Comparison of ENCODE assay signal across 18 mouse cellular contexts in the genomic region with DNA sequence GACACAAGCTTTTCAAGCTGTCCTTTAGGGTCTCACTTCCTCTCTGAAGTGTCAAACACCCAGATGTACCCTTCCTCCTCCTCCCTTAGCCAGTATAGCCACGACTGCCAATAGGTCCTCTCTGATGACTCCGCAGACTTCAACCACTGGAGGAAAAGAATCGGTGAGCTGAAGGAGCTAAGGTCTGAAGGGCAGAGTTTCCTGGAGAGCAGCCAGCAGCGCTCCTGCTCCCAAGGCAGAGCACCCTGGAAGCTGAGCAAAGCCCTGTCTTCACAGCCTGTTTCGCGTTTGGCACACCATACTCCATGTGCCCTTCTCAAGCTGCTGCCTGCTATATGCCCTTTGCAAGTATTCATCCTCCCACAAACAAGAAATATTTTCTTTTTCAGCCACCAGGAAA.
DNase-seq lines count a peak whose midpoint lies in the region.
"Had no signal": no experiment of that assay in that cellular context is flagged by ENCODE, and none has a peak within 500 bp of the region (broad histone marks: within the 10 kb centered on the region; RNA-seq: fewer than 3 reads in every experiment).

No protein-coding gene starts in this region.

- H3K27me3 ChIP-seq in hindbrain, embryonic 10.5 days (ENCODE audit: insufficient read depth, poor library complexity, severe bottlenecking) = no peaks in the 10 kb centered on the region
- H3K27me3 ChIP-seq: forebrain, embryonic 15.5 days; limb, embryonic 15.5 days; lung, embryonic 15.5 days; neural tube, embryonic 15.5 days had no signal

- no peak overlapping the region for H3K4me3 ChIP-seq in hindbrain, embryonic 10.5 days
- H3K4me3 ChIP-seq: forebrain, embryonic 15.5 days; heart, adult 2 months; limb, embryonic 15.5 days; lung, embryonic 15.5 days; neural tube, embryonic 15.5 days had no signal

- H3K27ac ChIP-seq in hindbrain, embryonic 10.5 days = no peak overlapping the region
- H3K27ac ChIP-seq: forebrain, embryonic 15.5 days; heart, adult 2 months; limb, embryonic 15.5 days; lung, embryonic 15.5 days; neural tube, embryonic 15.5 days had no signal

- no peaks in the 10 kb centered on the region for H3K9me3 ChIP-seq in hindbrain, embryonic 10.5 days
- H3K9me3 ChIP-seq: forebrain, embryonic 15.5 days; limb, embryonic 15.5 days; lung, embryonic 15.5 days; neural tube, embryonic 15.5 days had no signal

- H3K36me3 ChIP-seq in hindbrain, embryonic 10.5 days = no peaks in the 10 kb centered on the region
- H3K36me3 ChIP-seq: forebrain, embryonic 15.5 days; G1E; limb, embryonic 15.5 days; lung, embryonic 15.5 days; neural tube, embryonic 15.5 days had no signal

- 89% methylated on average over 6 of the region's 6 CpGs for WGBS in hindbrain, embryonic 10.5 days

- no peaks in the 10 kb centered on the region for H3K4me1 ChIP-seq in hindbrain, embryonic 10.5 days (replicated peaks)
- H3K4me1 ChIP-seq: forebrain, embryonic 15.5 days; limb, embryonic 15.5 days; neural tube, embryonic 15.5 days had no signal

- peak; percentile 21 for DNase-seq in gastrocnemius, postnatal 25 days
- no peak for DNase-seq in gastrocnemius, adult 8-10 months (ENCODE audit: low spot score in 2 of 2)
- DNase-seq in ovary, postnatal 36 days (ENCODE audit: low spot score) = peak; percentile 18
- DNase-seq in ovary, postnatal 10 days (ENCODE audit: low spot score) = no peak
- DNase-seq in kidney, postnatal 36 days = peak; percentile 80 to 88
- peak; percentile 11 for DNase-seq in skeletal muscle tissue, adult 2 months (ENCODE audit: low read depth, low spot score)
- no peak for DNase-seq in T-cell, adult 2 months (ENCODE audit: low spot score)
- DNase-seq in hindbrain, embryonic 10.5 days (ENCODE audit: low spot score) = no peak
- DNase-seq: cerebellum, postnatal 14 days; right cerebral cortex, adult 18-20 months; spleen, adult 18-20 months; thymus, postnatal 14 days had no signal

Comparison
In these comparisons a context has a peak if more than half of its experiments do, and no peak if none do; other contexts are left out.
1. DNase-seq: peak in gastrocnemius, postnatal 25 days (single experiment), ovary, postnatal 36 days (single experiment), kidney, postnatal 36 days (2 of 2) and skeletal muscle tissue, adult 2 months (single experiment); none in gastrocnemius, adult 8-10 months (0 of 2), ovary, postnatal 10 days (single experiment), T-cell, adult 2 months (single experiment) and hindbrain, embryonic 10.5 days (single experiment).